Mouse (Mus musculus): ENCODE results near the gene Fam214b.

DNA sequence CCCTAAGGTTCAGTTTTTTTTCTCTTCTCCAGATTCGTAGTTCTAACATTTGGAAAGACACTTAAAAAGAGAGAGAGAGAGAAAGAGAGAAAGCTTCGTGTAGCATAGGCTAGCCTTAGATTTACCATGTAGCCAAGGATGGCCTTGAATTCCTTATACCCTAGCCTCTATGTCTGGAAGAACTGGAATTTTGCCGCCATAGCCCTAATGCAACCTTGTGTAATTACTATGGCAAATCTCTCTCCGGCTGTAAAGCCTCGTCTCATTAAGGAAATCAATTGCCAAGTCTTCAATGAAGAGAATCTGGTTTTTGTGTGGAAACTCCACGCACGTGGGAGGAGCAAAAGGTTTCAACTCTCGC is 12.4 kb upstream of the Fam214b start:
- TF ChIP-seq USF1 (IDR thresholded peaks at IDR 0.05; ENCODE audit: low read depth): no peak
- no peak for TF ChIP-seq CTCF (IDR thresholded peaks at IDR 0.05; ENCODE audit: control insufficient read depth, insufficient read depth, insufficient read length)
- no peak for TF ChIP-seq MAX (IDR thresholded peaks at IDR 0.05)
